Mouse (Mus musculus): ENCODE measurements around the gene Gmeb1.
A peak's percentile ranks its signal among the peaks of the same experiment; 100 is the strongest.
"Not testable (repeated sequence)": the region's sequence is repeated elsewhere in the genome, so short reads cannot be mapped to it uniquely, and the experiment has no call there.

Gmeb1 gene

DNA sequence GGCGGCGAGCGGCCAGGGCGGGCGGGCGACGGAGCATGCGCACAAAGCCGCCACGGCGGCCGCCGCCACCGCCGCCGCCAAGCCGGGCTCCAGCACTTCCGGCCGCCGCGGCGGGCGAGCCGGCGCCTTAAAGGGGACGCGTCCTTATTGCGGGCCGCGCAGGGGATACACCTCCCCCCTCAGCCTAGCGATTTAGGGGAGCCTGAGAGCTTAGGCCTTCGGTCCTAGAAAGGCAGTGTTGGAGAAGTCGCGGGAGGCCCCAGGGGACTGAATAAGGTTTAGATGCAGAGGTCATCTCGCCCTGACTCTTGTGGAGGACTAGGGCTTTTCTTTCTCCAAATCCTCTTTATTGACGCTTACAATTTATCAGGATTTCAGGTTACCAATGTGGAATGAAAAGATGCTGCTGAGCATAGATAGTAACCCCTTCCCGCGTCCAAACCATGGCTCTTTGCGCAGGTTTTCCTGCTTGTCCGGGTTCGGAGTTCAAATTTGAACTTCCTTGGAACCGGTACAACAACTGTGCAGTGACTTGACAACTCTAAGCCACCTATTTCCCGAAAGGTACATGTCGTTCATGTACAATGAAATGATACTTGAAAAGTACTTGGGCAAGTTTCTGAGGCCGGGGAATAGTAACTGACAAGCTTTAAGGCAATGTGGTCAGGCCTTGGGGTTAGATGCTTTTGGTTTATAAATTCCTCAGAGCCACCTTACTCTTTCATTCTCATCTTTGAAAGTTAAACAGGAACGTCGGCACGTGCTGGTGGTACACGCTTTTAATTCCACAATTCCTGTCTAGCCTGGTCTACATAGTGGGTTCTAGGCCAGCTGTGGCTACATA, at the start of gene Gmeb1:
TSS of gene Gmeb1 (minus strand) at position 89 of the 844 bp plus-strand sequence.
- peak; percentile 84 for DNase-seq

- peak; percentile 54 for DNase-seq
These were observed 48.6 kb upstream of the Gmeb1 start for GRCm38 (mm10) chr4:132309849-132310472.

GRCm38 (mm10) chr4:132309140-132309848, 47.9 kb upstream of the Gmeb1 start:
- DNase-seq: no peak

GRCm38 (mm10) chr4:132308437-132309139, 47.2 kb upstream of the Gmeb1 start:
- DNase-seq: peak; percentile 90

- DNase-seq: no peak
These were observed 44.6 kb upstream of the Gmeb1 start for GRCm38 (mm10) chr4:132306004-132306403.

DNA sequence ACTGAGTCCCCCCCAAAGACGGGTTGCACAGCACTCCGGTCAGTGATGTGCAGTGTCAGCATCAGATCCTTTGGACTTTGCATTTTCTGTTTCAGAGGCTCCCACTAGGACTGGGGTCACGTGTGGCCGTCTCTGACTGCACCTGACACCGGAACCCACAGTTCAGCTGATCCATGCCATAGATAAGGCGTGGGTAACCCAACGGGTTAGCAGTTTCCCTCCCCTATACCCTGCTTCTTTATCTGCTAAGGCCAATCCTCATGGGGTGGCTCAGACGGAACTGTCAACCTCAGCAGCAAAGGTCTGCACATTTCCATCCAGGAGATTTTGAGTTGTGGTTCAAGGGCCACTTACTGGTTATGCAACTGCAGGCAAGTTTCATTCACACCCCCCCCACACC, 43.9 kb upstream of the Gmeb1 start:
- no peak for DNase-seq

DNA sequence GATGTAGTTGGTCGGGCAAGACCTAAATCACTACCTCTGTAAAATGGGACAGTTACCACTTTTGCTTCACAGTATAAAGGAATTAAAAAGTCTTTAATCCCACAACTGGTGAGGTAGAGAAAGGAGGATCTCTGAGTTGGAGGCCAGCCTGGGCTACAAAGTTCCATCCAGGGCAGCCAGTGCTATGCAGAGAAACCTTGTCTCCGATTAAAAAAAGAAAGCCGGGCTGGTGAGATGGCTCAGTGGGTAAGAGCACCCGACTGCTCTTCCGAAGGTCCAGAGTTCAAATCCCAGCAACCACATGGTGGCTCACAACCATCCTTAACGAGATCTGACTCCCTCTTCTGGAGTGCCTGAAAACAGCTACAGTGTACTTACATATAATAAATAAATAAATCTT, 42.1 kb upstream of the Gmeb1 start:
- DNase-seq: not testable (repeated sequence)

GRCm38 (mm10) chr4:132302939-132303479, 41.6 kb upstream of the Gmeb1 start, which contains the start of gene Rab42:
Gene Rab42, minus strand, starts transcription at chr4:132303385.
- peak; percentile 42 for DNase-seq

DNA sequence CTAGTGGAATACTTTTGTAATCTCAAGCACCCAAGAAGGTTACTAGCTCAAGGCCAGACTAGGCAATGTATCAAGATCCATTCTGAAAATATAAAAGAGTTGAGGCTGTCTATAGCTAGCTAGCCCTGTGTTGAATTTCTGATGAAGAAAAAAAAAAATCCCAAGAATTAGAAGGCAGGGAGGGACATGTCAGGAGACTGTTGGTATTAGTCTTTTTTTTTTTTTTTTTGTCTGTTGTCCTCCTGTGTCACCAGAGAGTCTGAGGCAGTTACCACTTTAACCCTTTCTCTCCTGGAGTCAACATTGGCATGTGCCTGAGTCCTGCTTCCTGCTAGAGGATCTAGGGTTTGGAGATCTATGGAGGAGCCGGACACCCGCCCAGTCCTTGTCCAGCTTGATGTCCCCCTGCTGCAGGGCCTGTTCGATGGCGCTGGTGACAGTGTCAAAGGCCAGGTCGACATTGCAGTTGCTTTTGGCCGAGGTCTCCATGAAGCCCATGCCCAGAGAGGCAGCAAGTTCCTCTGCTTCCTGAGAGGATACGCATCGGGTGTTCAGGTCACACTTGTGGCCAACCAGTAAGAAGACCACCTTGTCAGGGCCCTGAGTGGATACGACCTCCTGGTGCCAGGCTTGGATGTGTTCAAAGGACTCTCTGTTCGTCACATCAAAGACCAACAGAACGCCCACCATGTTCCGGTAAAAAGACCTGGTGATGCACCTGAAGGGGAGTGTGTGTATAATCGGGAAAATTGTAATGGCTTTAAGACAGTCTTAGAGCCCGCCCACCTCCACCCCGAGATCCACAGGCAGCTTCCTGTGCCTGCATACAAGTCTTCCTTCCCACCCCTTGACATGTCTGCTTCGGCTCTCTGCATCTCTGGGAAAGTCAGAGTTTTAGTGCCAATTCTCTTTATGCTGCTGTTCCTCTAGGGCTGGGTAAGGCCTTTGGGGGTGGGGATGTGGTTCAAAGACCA, 40.9 kb upstream of the Gmeb1 start:
- no peak for DNase-seq

GRCm38 (mm10) chr4:132301486-132301885, 40.1 kb upstream of the Gmeb1 start:
- no peak for DNase-seq

GRCm38 (mm10) chr4:132299849-132300248, 38.4 kb upstream of the Gmeb1 start:
- no peak for DNase-seq

GRCm38 (mm10) chr4:132295696-132296390, 34.4 kb upstream of the Gmeb1 start:
- DNase-seq: no peak

- DNase-seq: no peak
These were observed 32.4 kb upstream of the Gmeb1 start for GRCm38 (mm10) chr4:132293682-132294240.

DNA sequence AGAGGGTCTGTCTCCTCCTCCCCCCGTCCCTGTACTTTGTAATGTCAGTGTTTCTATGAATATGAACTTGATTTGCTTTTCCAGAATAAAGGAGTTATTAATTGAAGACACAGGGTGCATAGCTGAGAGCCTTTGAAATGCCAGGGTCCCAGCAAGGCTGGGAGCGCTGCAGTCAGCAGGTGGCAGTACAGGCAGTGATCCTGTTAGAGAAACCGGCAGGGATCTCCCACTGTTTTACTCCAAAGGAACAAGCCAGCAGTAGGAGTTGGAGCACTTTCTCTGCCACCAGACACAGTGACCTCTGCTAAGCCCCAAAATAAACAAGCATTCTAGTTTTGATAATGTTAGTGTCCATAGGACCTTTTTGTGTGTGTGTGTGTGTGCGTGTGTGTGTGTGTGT, 31.6 kb upstream of the Gmeb1 start:
- no peak for DNase-seq

DNA sequence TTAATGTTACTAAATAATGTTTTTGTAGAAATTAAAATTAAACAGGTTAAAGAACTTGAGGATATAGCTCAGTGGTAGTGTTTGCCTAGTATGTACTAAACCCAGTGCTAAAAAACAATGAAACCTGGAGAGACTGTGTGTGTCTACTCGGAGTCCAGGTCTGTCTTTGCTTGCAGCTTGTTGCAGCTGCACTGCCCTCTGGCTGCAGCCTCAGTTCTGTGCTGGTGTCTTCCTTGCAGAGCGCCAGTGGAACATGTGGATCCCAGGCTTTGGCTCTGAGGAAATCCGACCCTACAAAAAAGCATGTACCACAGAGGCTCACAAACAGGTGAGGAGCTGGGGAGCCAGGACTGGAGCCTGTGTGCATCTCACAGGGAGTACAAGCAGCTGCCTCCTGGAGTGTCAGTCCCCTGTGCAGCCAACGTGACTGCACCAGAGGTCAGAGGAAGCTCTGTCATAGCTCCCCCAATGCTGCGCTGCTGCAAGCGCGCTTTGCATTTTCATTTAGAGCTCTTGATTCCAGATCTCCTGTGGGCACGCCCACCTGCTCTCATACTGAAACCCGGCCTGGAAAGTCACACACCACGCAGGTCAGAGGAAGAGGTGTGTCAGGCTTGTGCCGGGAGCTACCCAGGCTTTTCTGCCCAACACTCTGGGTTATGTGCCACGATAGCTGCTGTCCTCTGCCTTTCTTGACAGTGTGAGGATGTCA, 30.4 kb upstream of the Gmeb1 start:
- no peak for DNase-seq

DNA sequence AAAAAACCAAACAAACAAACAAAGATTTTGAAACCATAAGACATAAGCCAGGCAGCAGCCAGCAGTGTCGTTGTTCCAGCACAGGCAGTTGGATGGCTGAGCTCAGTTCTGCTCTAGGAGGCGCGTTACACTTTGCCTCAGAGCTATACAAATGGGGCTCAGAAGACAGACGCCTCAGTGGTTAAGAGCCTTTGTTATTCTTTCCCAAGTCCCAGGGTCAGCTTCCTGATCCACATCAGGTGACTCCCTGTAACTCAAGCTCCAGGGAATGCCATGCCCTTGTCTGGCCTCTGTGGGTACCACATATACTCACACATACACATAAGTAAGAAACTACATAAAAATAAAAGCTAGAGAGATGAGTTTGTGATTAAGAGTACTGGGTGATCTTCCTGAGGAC, 29.7 kb upstream of the Gmeb1 start:
- no peak for DNase-seq

DNA sequence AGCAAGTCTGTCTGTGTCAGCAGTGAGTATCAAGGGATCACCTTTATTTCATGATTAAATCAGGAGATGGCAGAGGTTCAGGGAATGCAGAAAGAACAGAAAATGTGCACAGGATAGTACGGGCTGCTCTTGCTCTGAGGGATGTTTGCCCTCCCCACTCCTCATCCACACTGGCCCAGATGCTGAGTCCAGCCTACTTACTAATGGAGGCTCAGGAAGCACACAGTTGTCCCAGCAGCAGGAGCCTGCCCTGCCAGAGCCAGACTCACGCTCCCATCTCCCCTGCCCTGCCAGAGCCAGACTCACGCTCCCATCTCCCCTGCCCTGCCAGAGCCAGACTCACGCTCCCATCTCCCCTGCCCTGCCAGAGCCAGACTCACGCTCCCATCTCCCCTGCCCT, 27.4 kb upstream of the Gmeb1 start:
- DNase-seq: not testable (repeated sequence)

- no peak for DNase-seq
These were observed 14.5 kb upstream of the Gmeb1 start for GRCm38 (mm10) chr4:132275949-132276348.

DNA sequence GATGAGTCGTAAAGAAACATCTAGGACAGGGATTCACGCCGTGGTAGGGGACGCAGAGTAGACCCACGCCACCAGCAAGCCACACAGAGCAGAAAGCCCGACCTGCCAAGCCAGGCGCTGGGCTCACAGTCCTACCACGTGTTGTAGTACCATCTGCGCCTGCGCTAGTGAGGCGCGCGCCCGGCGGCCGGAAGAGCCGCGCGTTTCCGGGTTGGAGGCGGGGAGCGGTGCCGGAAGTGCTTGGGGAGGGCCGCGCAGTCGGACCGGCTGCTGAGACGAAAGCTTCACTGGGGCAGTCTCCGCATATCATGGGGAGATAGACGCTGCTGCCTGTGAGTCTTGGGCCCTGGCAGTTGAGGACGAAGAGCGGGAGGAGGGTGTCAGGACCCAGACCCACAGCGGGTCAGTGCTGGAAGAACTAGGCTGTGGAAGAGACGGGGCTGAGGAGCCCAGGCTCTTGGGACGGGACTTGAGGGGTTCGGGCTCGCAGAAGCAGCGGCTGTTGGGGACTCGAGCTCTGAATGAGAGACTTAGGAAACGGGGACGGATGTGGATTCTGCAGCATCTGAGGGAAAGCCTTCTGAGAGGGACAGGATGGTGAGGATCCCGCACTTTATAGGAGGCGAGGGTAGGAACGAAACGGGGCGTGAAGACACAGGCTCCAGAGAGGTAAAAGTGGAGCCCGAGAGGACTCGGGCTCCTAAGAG, 12.9 kb upstream of the Gmeb1 start, which contains the start of gene Taf12:
TSS of gene Taf12 (plus strand) at position 220 of the 707 bp plus-strand sequence.
- peak; percentile 94 for DNase-seq

Data from cerebellum, adult 11-12 months (tissue).